Mouse (Mus musculus): ENCODE data around the gene Cnpy2. TPM values are rescaled to one million over a fixed set of nuclear protein-coding genes. Genes with fewer than 3 reads are reported as not detected.

Gene Cnpy2
- polyA plus RNA-seq, 1 experiment from 2014 or later, result 196 TPM

DNA sequence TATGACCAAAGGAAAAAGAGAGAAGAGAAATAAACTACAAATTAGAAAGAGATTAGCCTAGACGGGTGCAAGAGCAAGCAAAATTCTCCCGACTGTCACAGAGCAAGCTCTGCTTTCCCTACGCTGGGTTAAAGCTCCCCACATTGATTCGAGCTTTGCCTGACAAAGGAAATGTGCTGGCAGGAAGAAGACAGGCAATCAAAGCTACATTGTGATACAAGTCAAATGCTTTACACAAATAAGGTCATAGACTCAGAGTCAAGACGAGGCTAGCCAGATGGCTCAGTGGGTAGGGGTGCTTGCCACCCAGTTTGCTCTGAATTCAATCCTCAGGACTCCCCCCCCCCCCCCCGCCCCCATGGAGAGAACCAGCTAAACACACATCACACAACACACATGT lies 47.8 kb downstream of the Cnpy2 start:
- peaks cover 4% of the 10 kb centered on the region; the same call in 1 of the 2 replicates for H3K36me3 ChIP-seq (ENCODE audit: control insufficient read depth, insufficient read depth, low read length)
- H3K27me3 ChIP-seq (replicated peaks; ENCODE audit: control insufficient read depth, insufficient read depth, low read length), result no peaks in the 10 kb centered on the region
- no peak overlapping the region; the same call in 1 of the 2 replicates for H3K27ac ChIP-seq (ENCODE audit: low read depth, low read length)
- H3K9ac ChIP-seq (ENCODE audit: low read depth, low read length), result no peak overlapping the region
- H3K9me3 ChIP-seq (ENCODE audit: control insufficient read depth, low read length), result no peaks in the 10 kb centered on the region
- no peak overlapping the region for H3K4me2 ChIP-seq (ENCODE audit: low read length)
- no peak for ATAC-seq
- peaks cover 15% of the 10 kb centered on the region for H3K4me1 ChIP-seq (ENCODE audit: control insufficient read depth, insufficient read depth, low read depth, low read length)
- 49% methylated on average over 6 of the region's 6 CpGs for WGBS
- no peak overlapping the region for H3K4me3 ChIP-seq (ENCODE audit: low read length)

DNA sequence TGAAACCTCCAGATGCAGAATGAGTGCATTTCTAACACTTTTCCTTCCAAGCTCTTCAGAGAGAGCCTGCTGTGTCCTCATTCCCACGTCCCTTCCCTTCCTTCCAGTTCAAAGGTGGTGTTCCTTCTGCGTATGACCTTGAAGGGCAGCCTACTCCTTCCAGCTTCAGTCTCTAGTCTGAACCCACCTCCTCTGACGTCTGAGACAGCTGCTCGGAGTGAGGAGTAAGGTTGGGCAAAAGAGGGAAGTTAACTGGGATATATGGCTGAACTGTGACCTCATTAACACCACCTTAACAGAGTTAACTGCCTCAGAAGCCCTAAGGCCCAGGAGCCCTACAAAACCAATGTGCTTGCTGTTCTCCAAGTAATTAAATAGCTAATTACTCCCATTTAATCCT lies 48.3 kb downstream of the Cnpy2 start:
- Histone ChIP-seq H3K36me3 (ENCODE audit: control insufficient read depth, insufficient read depth, low read length) (no peaks in the 10 kb centered on the region), H3K27ac (ENCODE audit: low read depth, low read length) (no peak overlapping the region), H3K27me3 (replicated peaks; ENCODE audit: control insufficient read depth, insufficient read depth, low read length) (no peaks in the 10 kb centered on the region), H3K4me1 (ENCODE audit: control insufficient read depth, insufficient read depth, low read depth, low read length) (peaks cover 15% of the 10 kb centered on the region), H3K4me2 (ENCODE audit: low read length) (no peak overlapping the region), H3K9ac (ENCODE audit: low read depth, low read length) (no peak overlapping the region), H3K4me3 (ENCODE audit: low read length) (no peak overlapping the region), H3K9me3 (ENCODE audit: control insufficient read depth, low read length) (no peaks in the 10 kb centered on the region)
- no peak for ATAC-seq
- WGBS, result 58% methylated on average over 4 of the region's 4 CpGs

DNA sequence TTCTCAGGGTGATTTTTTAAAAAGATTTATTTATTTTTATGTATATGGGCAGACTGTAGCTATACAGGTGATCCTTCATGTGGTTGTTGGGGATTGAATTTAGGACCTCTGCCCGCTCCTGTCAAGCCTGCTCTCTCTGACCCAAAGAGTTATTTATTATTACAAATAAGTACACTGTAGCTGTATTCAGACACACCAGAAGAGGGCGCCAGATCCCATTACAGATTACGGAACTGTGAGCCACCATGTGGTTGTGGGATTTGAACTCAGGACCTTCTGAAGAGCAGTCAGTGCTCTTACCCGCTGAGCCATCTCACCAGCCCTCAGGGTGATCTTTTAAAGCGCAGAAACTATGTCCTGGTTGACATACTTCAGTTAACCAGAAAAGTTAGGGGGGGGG lies 49.9 kb downstream of the Cnpy2 start:
- Histone ChIP-seq H3K9me3 (ENCODE audit: control insufficient read depth, low read length) (no peaks in the 10 kb centered on the region), H3K4me2 (ENCODE audit: low read length) (no peak overlapping the region), H3K27ac (ENCODE audit: low read depth, low read length) (no peak overlapping the region), H3K9ac (ENCODE audit: low read depth, low read length) (no peak overlapping the region), H3K4me3 (ENCODE audit: low read length) (no peak overlapping the region), H3K27me3 (replicated peaks; ENCODE audit: control insufficient read depth, insufficient read depth, low read length) (no peaks in the 10 kb centered on the region), H3K36me3 (ENCODE audit: control insufficient read depth, insufficient read depth, low read length) (no peaks in the 10 kb centered on the region), H3K4me1 (ENCODE audit: control insufficient read depth, insufficient read depth, low read depth, low read length) (peaks cover 21% of the 10 kb centered on the region)
- 82% methylated on average over 5 of the region's 5 CpGs for WGBS
- no peak for ATAC-seq

DNA sequence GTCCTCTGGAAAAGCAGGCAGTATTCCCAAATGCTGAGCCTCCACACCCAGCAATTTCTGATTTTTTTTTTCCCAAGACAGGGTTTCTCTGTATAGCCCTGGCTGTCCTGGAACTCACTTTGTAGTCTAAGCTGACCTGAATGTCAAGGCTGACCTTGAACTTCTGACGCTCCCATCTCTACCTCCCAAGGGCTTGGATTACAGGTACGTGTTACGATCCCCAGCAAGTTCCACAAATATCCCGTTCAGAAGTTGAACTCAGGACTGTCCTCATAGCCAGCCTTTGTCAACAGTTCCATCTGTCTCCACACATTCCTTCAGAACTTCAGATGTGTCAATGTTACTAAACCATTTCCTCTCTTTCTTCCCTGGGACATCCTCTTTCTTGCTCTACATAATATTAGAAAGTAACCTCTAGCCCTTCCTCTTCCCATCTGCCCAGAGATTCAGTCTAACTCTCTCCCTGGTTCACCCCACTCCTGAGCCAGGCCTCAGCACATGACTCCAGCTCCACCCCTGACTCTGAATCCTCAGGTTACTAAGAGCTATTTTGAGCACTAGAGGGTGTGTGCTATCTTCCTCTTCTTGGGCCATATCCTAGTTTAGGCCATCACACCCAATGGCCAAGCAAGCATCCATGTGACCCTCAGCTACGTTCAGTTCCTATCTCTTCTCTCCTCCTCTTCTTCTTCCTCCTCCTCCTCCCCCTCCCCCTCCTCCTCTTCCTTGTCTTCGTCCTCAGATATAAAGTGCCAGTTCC lies 50.9 kb downstream of the Cnpy2 start:
- 80% methylated on average over 6 of the region's 6 CpGs for WGBS
- Histone ChIP-seq H3K27me3 (replicated peaks; ENCODE audit: control insufficient read depth, insufficient read depth, low read length) (no peaks in the 10 kb centered on the region), H3K27ac (ENCODE audit: low read depth, low read length) (no peak overlapping the region), H3K9ac (ENCODE audit: low read depth, low read length) (no peak overlapping the region), H3K9me3 (ENCODE audit: control insufficient read depth, low read length) (no peaks in the 10 kb centered on the region), H3K4me1 (ENCODE audit: control insufficient read depth, insufficient read depth, low read depth, low read length) (peaks cover 14% of the 10 kb centered on the region), H3K4me2 (ENCODE audit: low read length) (no peak overlapping the region), H3K4me3 (ENCODE audit: low read length) (no peak overlapping the region), H3K36me3 (ENCODE audit: control insufficient read depth, insufficient read depth, low read length) (no peaks in the 10 kb centered on the region)
- ATAC-seq, result no peak

DNA sequence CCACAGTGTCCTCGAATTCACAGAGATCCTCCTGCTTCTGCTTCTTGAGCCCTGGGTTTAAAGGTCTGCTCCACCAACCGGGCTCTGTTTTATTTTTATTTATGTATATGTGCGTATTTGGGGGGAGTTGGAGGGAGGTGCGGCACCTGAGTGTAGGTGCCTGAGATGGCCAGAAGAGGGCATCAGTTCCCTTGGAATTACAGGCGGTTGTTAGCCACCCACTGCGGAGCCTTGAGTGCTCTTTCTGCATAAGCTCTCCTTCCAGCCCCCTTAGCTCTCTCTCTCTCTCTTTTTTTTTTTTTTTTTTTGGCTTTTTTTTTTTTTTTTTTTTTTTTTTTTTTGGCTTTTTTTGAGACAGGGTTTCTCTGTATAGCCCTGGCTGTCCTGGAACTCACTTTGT lies 52.1 kb downstream of the Cnpy2 start:
- no peak overlapping the region for H3K9ac ChIP-seq (ENCODE audit: low read depth, low read length)
- peaks cover 24% of the 10 kb centered on the region for H3K4me1 ChIP-seq (ENCODE audit: control insufficient read depth, insufficient read depth, low read depth, low read length)
- H3K27ac ChIP-seq (ENCODE audit: low read depth, low read length), result no peak overlapping the region
- H3K4me3 ChIP-seq (ENCODE audit: low read length), result no peak overlapping the region
- no peak overlapping the region for H3K4me2 ChIP-seq (ENCODE audit: low read length)
- ATAC-seq, result no peak
- 67% methylated on average over 6 of the region's 6 CpGs for WGBS
- peaks cover 2% of the 10 kb centered on the region for H3K36me3 ChIP-seq (ENCODE audit: control insufficient read depth, insufficient read depth, low read length)
- H3K9me3 ChIP-seq (ENCODE audit: control insufficient read depth, low read length), result no peaks in the 10 kb centered on the region
- H3K27me3 ChIP-seq (replicated peaks; ENCODE audit: control insufficient read depth, insufficient read depth, low read length), result no peaks in the 10 kb centered on the region

DNA sequence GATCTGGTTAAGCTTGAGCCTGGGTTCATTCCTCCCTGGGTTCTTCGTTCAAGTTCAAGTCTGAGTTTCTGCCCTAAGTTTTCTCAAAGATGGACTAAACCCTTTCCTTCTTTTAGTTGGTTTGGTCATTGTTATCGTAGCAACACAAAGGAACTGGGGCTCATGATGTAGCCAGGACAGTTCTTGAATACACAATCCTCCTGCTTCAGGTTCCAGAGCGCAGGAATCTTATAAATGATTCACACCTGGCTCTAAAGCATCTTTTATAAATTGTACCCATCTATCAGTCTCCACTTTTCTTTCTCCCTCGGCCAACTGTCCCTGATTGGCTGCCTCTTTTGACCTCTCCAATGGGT lies 53.8 kb downstream of the Cnpy2 start:
- 38% methylated on average over 4 of the region's 4 CpGs for WGBS
- peaks cover 21% of the 10 kb centered on the region for H3K4me1 ChIP-seq (ENCODE audit: control insufficient read depth, insufficient read depth, low read depth, low read length)
- no peaks in the 10 kb centered on the region for H3K9me3 ChIP-seq (ENCODE audit: control insufficient read depth, low read length)
- H3K4me3 ChIP-seq (ENCODE audit: low read length), result peak overlapping the region; percentile 97
- no peaks in the 10 kb centered on the region for H3K27me3 ChIP-seq (replicated peaks; ENCODE audit: control insufficient read depth, insufficient read depth, low read length)
- H3K4me2 ChIP-seq (ENCODE audit: low read length), result peak overlapping the region; percentile 83
- peak overlapping the region; percentile 100 for H3K9ac ChIP-seq (ENCODE audit: low read depth, low read length)
- no peak for ATAC-seq
- peak overlapping the region; percentile 98 for H3K27ac ChIP-seq (ENCODE audit: low read depth, low read length)
- peaks cover 10% of the 10 kb centered on the region for H3K36me3 ChIP-seq (ENCODE audit: control insufficient read depth, insufficient read depth, low read length)

DNA sequence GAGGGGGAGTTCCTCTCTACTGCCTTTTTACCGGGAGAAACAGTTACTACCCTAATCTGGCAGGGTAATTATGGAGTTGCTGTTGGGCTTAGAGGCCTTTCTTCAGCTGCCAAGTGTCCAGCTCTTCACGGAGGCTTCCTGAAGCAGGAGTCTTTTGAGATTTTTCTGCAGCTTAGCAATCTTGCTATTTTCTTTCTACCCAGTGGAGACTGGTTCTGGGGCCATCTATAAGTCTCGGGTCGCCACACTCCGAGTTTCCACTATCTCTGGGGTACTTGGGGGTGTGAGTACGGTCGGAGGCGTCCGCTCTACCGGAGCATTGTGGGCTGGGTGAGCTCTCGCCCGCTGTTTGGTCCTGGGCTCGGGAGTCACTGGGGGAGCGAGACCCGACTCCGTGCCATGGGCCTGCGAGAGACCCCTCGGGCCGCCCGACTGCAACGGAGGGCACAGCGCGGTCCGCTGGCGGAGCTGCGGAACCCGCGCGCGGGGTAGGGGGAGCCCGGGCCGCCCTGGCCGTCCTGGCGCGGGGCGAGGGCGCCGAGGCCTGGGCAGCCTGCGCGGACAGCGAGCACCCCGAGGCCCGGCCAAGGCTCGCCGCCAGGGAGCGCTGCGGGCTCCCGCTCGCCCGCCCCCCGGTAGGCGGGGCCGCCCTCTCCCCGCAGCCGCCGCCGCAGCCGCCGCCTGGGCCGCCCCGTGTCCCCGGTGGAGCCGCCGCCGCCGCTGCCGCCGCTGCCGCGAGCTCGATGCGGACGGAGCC lies 54.4 kb downstream of the Cnpy2 start, which contains the start of gene Ankrd52:
Gene Ankrd52, plus strand, starts transcription at position 661 of the 757 bp plus-strand sequence.
- Histone ChIP-seq H3K27me3 (replicated peaks; ENCODE audit: control insufficient read depth, insufficient read depth, low read length) (no peaks in the 10 kb centered on the region), H3K27ac (ENCODE audit: low read depth, low read length) (peak within 1 kb of the TSS; percentile 98), H3K9me3 (ENCODE audit: control insufficient read depth, low read length) (no peaks in the 10 kb centered on the region), H3K4me1 (ENCODE audit: control insufficient read depth, insufficient read depth, low read depth, low read length) (peaks cover 21% of the 10 kb centered on the region), H3K4me2 (ENCODE audit: low read length) (peak within 1 kb of the TSS; percentile 83), H3K4me3 (ENCODE audit: low read length) (peak within 1 kb of the TSS; percentile 97), H3K9ac (ENCODE audit: low read depth, low read length) (peak within 1 kb of the TSS; percentile 100), H3K36me3 (ENCODE audit: control insufficient read depth, insufficient read depth, low read length) (peaks cover 13% of the 10 kb centered on the region)
- 0% methylated on average over 28 of the region's 73 CpGs for WGBS
- ATAC-seq, result peak; percentile 93

Other genes starting within 250 kb of the Cnpy2 start
- gene Atp5b, start 239.2 kb upstream of the Cnpy2 start, polyA plus RNA-seq (2015; fragmentation: Nextera tagmentation; extraction: Ambion mirVana), result 2,423 and 2,704 TPM in 2 replicates
- 6.9 and 7.3 TPM in 2 replicates for gene Baz2a, start 230.9 kb upstream of the Cnpy2 start, polyA plus RNA-seq (2015; fragmentation: Nextera tagmentation; extraction: Ambion mirVana)
- 8.2 and 10.7 TPM in 2 replicates for gene Rbms2, start 142.2 kb upstream of the Cnpy2 start, polyA plus RNA-seq (2015; fragmentation: Nextera tagmentation; extraction: Ambion mirVana)
- 1.8 and 2.4 TPM in 2 replicates for gene Gls2, start 128.0 kb upstream of the Cnpy2 start, polyA plus RNA-seq (2015; fragmentation: Nextera tagmentation; extraction: Ambion mirVana)
- 23.6 and 25.5 TPM in 2 replicates for gene Spryd4, start 110.7 kb upstream of the Cnpy2 start, polyA plus RNA-seq (2015; fragmentation: Nextera tagmentation; extraction: Ambion mirVana)
- 0.11 and 0.24 TPM in 2 replicates for gene Mip, start 96.6 kb upstream of the Cnpy2 start, polyA plus RNA-seq (2015; fragmentation: Nextera tagmentation; extraction: Ambion mirVana)
- gene Timeless, start 90.4 kb upstream of the Cnpy2 start, polyA plus RNA-seq (2015; fragmentation: Nextera tagmentation; extraction: Ambion mirVana), result 19.7 and 22.4 TPM in 2 replicates
- gene Apon, start 68.4 kb upstream of the Cnpy2 start, polyA plus RNA-seq (2015; fragmentation: Nextera tagmentation; extraction: Ambion mirVana), result 0.11 TPM in 1 of 2 replicates, not detected in the other
- 0.24 TPM in 1 of 2 replicates, not detected in the other for gene Apof, start 53.8 kb upstream of the Cnpy2 start, polyA plus RNA-seq (2015; fragmentation: Nextera tagmentation; extraction: Ambion mirVana)
- gene Stat2, start 51.9 kb upstream of the Cnpy2 start, polyA plus RNA-seq (2015; fragmentation: Nextera tagmentation; extraction: Ambion mirVana), result 19.3 and 22.2 TPM in 2 replicates
- 0.22 and 0.73 TPM in 2 replicates for gene Il23a, start 23.7 kb upstream of the Cnpy2 start, polyA plus RNA-seq (2015; fragmentation: Nextera tagmentation; extraction: Ambion mirVana)
- gene Pan2, start 19.1 kb upstream of the Cnpy2 start, polyA plus RNA-seq (2015; fragmentation: Nextera tagmentation; extraction: Ambion mirVana), result 18.2 and 20.9 TPM in 2 replicates
- gene Cs, start 15.3 kb downstream of the Cnpy2 start, polyA plus RNA-seq (2015; fragmentation: Nextera tagmentation; extraction: Ambion mirVana), result 303 and 314 TPM in 2 replicates
- 11.4 and 32.3 TPM in 2 replicates for gene Coq10a, start 46.5 kb downstream of the Cnpy2 start, polyA plus RNA-seq (2015; fragmentation: Nextera tagmentation; extraction: Ambion mirVana)
- gene Ankrd52, start 54.7 kb downstream of the Cnpy2 start, polyA plus RNA-seq (2015; fragmentation: Nextera tagmentation; extraction: Ambion mirVana), result 9.9 and 12.1 TPM in 2 replicates
- gene Slc39a5, start 78.8 kb downstream of the Cnpy2 start, polyA plus RNA-seq (2015; fragmentation: Nextera tagmentation; extraction: Ambion mirVana), result 0.36 and 0.41 TPM in 2 replicates
- 126 and 150 TPM in 2 replicates for gene Nabp2, start 89.0 kb downstream of the Cnpy2 start, polyA plus RNA-seq (2015; fragmentation: Nextera tagmentation; extraction: Ambion mirVana)
- gene Rnf41, start 89.2 kb downstream of the Cnpy2 start, polyA plus RNA-seq (2015; fragmentation: Nextera tagmentation; extraction: Ambion mirVana), result 96.7 and 98.3 TPM in 2 replicates
- gene Smarcc2, start 136.8 kb downstream of the Cnpy2 start, polyA plus RNA-seq (2015; fragmentation: Nextera tagmentation; extraction: Ambion mirVana), result 136 and 168 TPM in 2 replicates
- gene Myl6, start 171.7 kb downstream of the Cnpy2 start, polyA plus RNA-seq (2015; fragmentation: Nextera tagmentation; extraction: Ambion mirVana), result 946 and 1,028 TPM in 2 replicates
- gene Myl6b, start 176.2 kb downstream of the Cnpy2 start, polyA plus RNA-seq (2015; fragmentation: Nextera tagmentation; extraction: Ambion mirVana), result 6.7 and 7.1 TPM in 2 replicates
- gene Esyt1, start 203.4 kb downstream of the Cnpy2 start, polyA plus RNA-seq (2015; fragmentation: Nextera tagmentation; extraction: Ambion mirVana), result 13.5 and 16.6 TPM in 2 replicates
- gene Zc3h10, start 225.3 kb downstream of the Cnpy2 start, polyA plus RNA-seq (2015; fragmentation: Nextera tagmentation; extraction: Ambion mirVana), result 16.7 and 17.0 TPM in 2 replicates
- gene Rpl41, start 226.8 kb downstream of the Cnpy2 start, polyA plus RNA-seq (2015; fragmentation: Nextera tagmentation; extraction: Ambion mirVana), result 2,004 and 2,091 TPM in 2 replicates
- 128 and 130 TPM in 2 replicates for gene Pa2g4, start 243.5 kb downstream of the Cnpy2 start, polyA plus RNA-seq (2015; fragmentation: Nextera tagmentation; extraction: Ambion mirVana)